ENCODE assay signal across 7 mouse cellular contexts in genomic region chr9:108338551-108338885, GRCm38 (mm10). TPM values are rescaled to one million over a fixed set of nuclear protein-coding genes. Genes with fewer than 3 reads are reported as not detected.
A peak's percentile ranks its signal among the peaks of the same experiment; 100 is the strongest.
DNase-seq lines count a peak whose midpoint lies in the region; ATAC-seq and TF ChIP-seq lines count a peak whose summit lies in the region.

No protein-coding gene starts in this region.

- no peak for TF ChIP-seq POLR2A in olfactory bulb, adult 2 months (IDR thresholded peaks at IDR 0.05; ENCODE audit: insufficient read depth, low read depth, low read length)

- H3K9me3 ChIP-seq in forebrain, embryonic 14.5 days (replicated peaks; ENCODE audit: control insufficient read depth, low read length): no peaks in the 10 kb centered on the region
- H3K9me3 ChIP-seq in liver, embryonic 11.5 days (ENCODE audit: control insufficient read depth, low read length): no peaks in the 10 kb centered on the region

- H3K27me3 ChIP-seq in forebrain, embryonic 14.5 days (replicated peaks; ENCODE audit: control insufficient read depth, insufficient read depth, low read length): no peaks in the 10 kb centered on the region
- H3K27me3 ChIP-seq in liver, embryonic 11.5 days (replicated peaks; ENCODE audit: control insufficient read depth, insufficient read depth, low read length): no peaks in the 10 kb centered on the region

- WGBS in forebrain, embryonic 14.5 days: 29% methylated on average over 6 of the region's 6 CpGs
- 25% methylated on average over 6 of the region's 6 CpGs for WGBS in liver, embryonic 11.5 days
- WGBS in olfactory bulb, adult 2 months: 19% methylated on average over 6 of the region's 6 CpGs

- peak; percentile 14 for DNase-seq in thymus, postnatal 14 days
- DNase-seq in thymus, postnatal 0 days (ENCODE audit: low spot score): no peak
- DNase-seq in forebrain, embryonic 14.5 days (ENCODE audit: low spot score): no peak
- DNase-seq in liver, embryonic 11.5 days (ENCODE audit: low spot score): peak; percentile 38

- TF ChIP-seq CTCF in olfactory bulb, adult 2 months (IDR thresholded peaks at IDR 0.05; ENCODE audit: insufficient read depth, low read depth, low read length): no peak

- H3K4me2 ChIP-seq in forebrain, embryonic 14.5 days (ENCODE audit: low read length): peak overlapping the region; percentile 78
- H3K4me2 ChIP-seq in liver, embryonic 11.5 days: peak overlapping the region; percentile 74

- H3K4me1 ChIP-seq in forebrain, embryonic 14.5 days (ENCODE audit: control insufficient read depth, insufficient read depth, low read length): peaks cover 6% of the 10 kb centered on the region; the same call in 1 of the 2 replicates
- H3K4me1 ChIP-seq in liver, embryonic 11.5 days (replicated peaks; ENCODE audit: control insufficient read depth, insufficient read depth, low read length): peaks cover 37% of the 10 kb centered on the region
- peaks cover 14% of the 10 kb centered on the region for H3K4me1 ChIP-seq in olfactory bulb, adult 2 months (ENCODE audit: control insufficient read depth, insufficient read depth, low read length)

- peak; percentile 21 for ATAC-seq in forebrain, embryonic 14.5 days
- ATAC-seq in liver, embryonic 11.5 days (replicated peaks; ENCODE audit: low FRiP score): no peak
- no peak for ATAC-seq in cerebellum, adult (ENCODE audit: insufficient number of reproducible peaks, low FRiP score, low TSS enrichment)
- no peak for ATAC-seq in inflammation-experienced regulatory T-cells, adult 6 months

- H3K9ac ChIP-seq in forebrain, embryonic 14.5 days (ENCODE audit: low read length): peak overlapping the region; percentile 91
- H3K9ac ChIP-seq in liver, embryonic 11.5 days (ENCODE audit: low read depth, low read length): peak overlapping the region; percentile 89

- peak overlapping the region; percentile 84 for H3K27ac ChIP-seq in forebrain, embryonic 14.5 days (ENCODE audit: low read depth, low read length)
- peak overlapping the region; percentile 98 for H3K27ac ChIP-seq in liver, embryonic 11.5 days (ENCODE audit: low read depth, low read length)
- H3K27ac ChIP-seq in olfactory bulb, adult 2 months (ENCODE audit: insufficient read depth, low read depth, low read length): peak overlapping the region; percentile 49; the same call in 1 of the 2 replicates

- H3K4me3 ChIP-seq in forebrain, embryonic 14.5 days (ENCODE audit: low read depth, low read length): peak overlapping the region; percentile 65
- peak overlapping the region; percentile 71 for H3K4me3 ChIP-seq in liver, embryonic 11.5 days (ENCODE audit: low read depth, low read length)
- no peak overlapping the region for H3K4me3 ChIP-seq in olfactory bulb, adult 2 months (ENCODE audit: insufficient read depth, low read depth, low read length)

- H3K36me3 ChIP-seq in forebrain, embryonic 14.5 days (ENCODE audit: control insufficient read depth, insufficient read depth, low read length): peaks cover 28% of the 10 kb centered on the region
- H3K36me3 ChIP-seq in liver, embryonic 11.5 days (ENCODE audit: control insufficient read depth, insufficient read depth, low read length): peaks cover 21% of the 10 kb centered on the region

RNA-seq across cellular contexts. Expression of gene Gpx1, which starts 0.2 kb away (rescaled TPM):
- 862 and 915 TPM in 2 replicates for polyA plus RNA-seq in thymus, postnatal 0 days (2015; fragmentation: Nextera tagmentation; extraction: Ambion mirVana)
- 455 and 521 TPM in 2 replicates for polyA plus RNA-seq in forebrain, embryonic 14.5 days (2014; fragmentation: Nextera tagmentation; extraction: Ambion mirVana)
- 2,990 and 3,052 TPM in 2 replicates for polyA plus RNA-seq in liver, embryonic 11.5 days (2014; fragmentation: Nextera tagmentation; extraction: Ambion mirVana)
- not detected in 2 replicates for polyA plus RNA-seq in olfactory bulb, adult 2 months (2012; ENCODE audit: insufficient read depth, insufficient read length, low replicate concordance, missing spikeins)
- polyA plus RNA-seq in inflammation-experienced regulatory T-cells, adult 6 months (2017; shearing (Covaris generic)): 100 to 1,000 TPM; 489 to 506 (median 494) TPM

RNA-seq across cellular contexts. Expression of gene Usp4, which starts 9.1 kb away (rescaled TPM):
- polyA plus RNA-seq in thymus, postnatal 0 days (2015; fragmentation: Nextera tagmentation; extraction: Ambion mirVana): 83.7 and 93.1 TPM in 2 replicates
- polyA plus RNA-seq in forebrain, embryonic 14.5 days (2014; fragmentation: Nextera tagmentation; extraction: Ambion mirVana): 136 and 141 TPM in 2 replicates
- 114 and 122 TPM in 2 replicates for polyA plus RNA-seq in liver, embryonic 11.5 days (2014; fragmentation: Nextera tagmentation; extraction: Ambion mirVana)
- polyA plus RNA-seq in olfactory bulb, adult 2 months (2012; ENCODE audit: insufficient read depth, insufficient read length, low replicate concordance, missing spikeins): not detected in 2 replicates
- 100 to 1,000 TPM in 2 of 3 experiments, 10 to 100 TPM in 1; 91.3 to 131 (median 111) TPM for polyA plus RNA-seq in inflammation-experienced regulatory T-cells, adult 6 months (2017; shearing (Covaris generic))

RNA-seq across cellular contexts. Expression of gene Tcta, which starts 32.6 kb away (rescaled TPM):
- 41.6 and 45.7 TPM in 2 replicates for polyA plus RNA-seq in thymus, postnatal 0 days (2015; fragmentation: Nextera tagmentation; extraction: Ambion mirVana)
- polyA plus RNA-seq in forebrain, embryonic 14.5 days (2014; fragmentation: Nextera tagmentation; extraction: Ambion mirVana): 38.9 and 50.8 TPM in 2 replicates
- polyA plus RNA-seq in liver, embryonic 11.5 days (2014; fragmentation: Nextera tagmentation; extraction: Ambion mirVana): 14.9 and 16.1 TPM in 2 replicates
- not detected in 2 replicates for polyA plus RNA-seq in olfactory bulb, adult 2 months (2012; ENCODE audit: insufficient read depth, insufficient read length, low replicate concordance, missing spikeins)
- 10 to 100 TPM in 2 of 3 experiments, 1 to 10 TPM in 1; 9.6 to 17.6 (median 14.8) TPM for polyA plus RNA-seq in inflammation-experienced regulatory T-cells, adult 6 months (2017; shearing (Covaris generic))

RNA-seq across cellular contexts. Expression of gene Rhoa, which starts 32.6 kb away (rescaled TPM):
- polyA plus RNA-seq in thymus, postnatal 0 days (2015; fragmentation: Nextera tagmentation; extraction: Ambion mirVana): 517 and 543 TPM in 2 replicates
- polyA plus RNA-seq in forebrain, embryonic 14.5 days (2014; fragmentation: Nextera tagmentation; extraction: Ambion mirVana): 276 and 307 TPM in 2 replicates
- polyA plus RNA-seq in liver, embryonic 11.5 days (2014; fragmentation: Nextera tagmentation; extraction: Ambion mirVana): 254 and 264 TPM in 2 replicates
- 187 and 421 TPM in 2 replicates for polyA plus RNA-seq in olfactory bulb, adult 2 months (2012; ENCODE audit: insufficient read depth, insufficient read length, low replicate concordance, missing spikeins)
- 100 to 1,000 TPM; 323 to 459 (median 386) TPM for polyA plus RNA-seq in inflammation-experienced regulatory T-cells, adult 6 months (2017; shearing (Covaris generic))

RNA-seq across cellular contexts. Expression of gene Amt, which starts 41.9 kb away (rescaled TPM):
- 1.1 and 1.8 TPM in 2 replicates for polyA plus RNA-seq in thymus, postnatal 0 days (2015; fragmentation: Nextera tagmentation; extraction: Ambion mirVana)
- polyA plus RNA-seq in forebrain, embryonic 14.5 days (2014; fragmentation: Nextera tagmentation; extraction: Ambion mirVana): 13.2 and 13.4 TPM in 2 replicates
- polyA plus RNA-seq in liver, embryonic 11.5 days (2014; fragmentation: Nextera tagmentation; extraction: Ambion mirVana): 16.0 and 16.5 TPM in 2 replicates
- not detected in 2 replicates for polyA plus RNA-seq in olfactory bulb, adult 2 months (2012; ENCODE audit: insufficient read depth, insufficient read length, low replicate concordance, missing spikeins)
- 1 to 10 TPM in 2 of 3 experiments, under 1 TPM in 1; 0.18 to 1.3 (median 1.1) TPM for polyA plus RNA-seq in inflammation-experienced regulatory T-cells, adult 6 months (2017; shearing (Covaris generic))

Comparison
In these comparisons a context has a peak if more than half of its experiments do, and no peak if none do; other contexts are left out.
1. DNase-seq: peak in thymus, postnatal 14 days (single experiment) and liver, embryonic 11.5 days (single experiment); none in thymus, postnatal 0 days (single experiment) and forebrain, embryonic 14.5 days (single experiment).
2. RNA of gene Tcta, which starts 32.6 kb away (polyA plus RNA-seq): 38.9 to 50.8 TPM in forebrain, embryonic 14.5 days, 41.6 to 45.7 TPM in thymus, postnatal 0 days, 14.9 to 16.1 TPM in liver, embryonic 11.5 days and 9.6 to 17.6 TPM in inflammation-experienced regulatory T-cells, adult 6 months; not detected in olfactory bulb, adult 2 months; every median in the first group is over 10 times any median in the second.
3. Peak in every context shown above with its lines, with median percentiles within 50 percentile points of each other: H3K27ac ChIP-seq.